Mouse (Mus musculus) T-helper 2 cell (primary cell): ENCODE measurements around the gene Gas1.

Experiments used
- in situ Hi-C: fragments of 300-600 bp; cut with MboI, MseI; formaldehyde crosslinking; loops from one replicate; pipeline ENCODE4 v1.15.1; 2025; ENCODE audit warnings: high pct_unique_total_duplicates

Gene Gas1

GRCm38 (mm10) chr13:60177106-60177796 is at the start of gene Gas1:
Gene Gas1, minus strand, starts transcription at chr13:60177365.
- in situ Hi-C loops, result loop anchor here (10.0 kb wide), 1 partner anchor 728 kb away; the partner anchor contains the start of gene Tpbpb

- in situ Hi-C loops, result no loop called here
Measured at GRCm38 (mm10) chr13:60226251-60226836, 49.2 kb upstream of the Gas1 start.

DNA sequence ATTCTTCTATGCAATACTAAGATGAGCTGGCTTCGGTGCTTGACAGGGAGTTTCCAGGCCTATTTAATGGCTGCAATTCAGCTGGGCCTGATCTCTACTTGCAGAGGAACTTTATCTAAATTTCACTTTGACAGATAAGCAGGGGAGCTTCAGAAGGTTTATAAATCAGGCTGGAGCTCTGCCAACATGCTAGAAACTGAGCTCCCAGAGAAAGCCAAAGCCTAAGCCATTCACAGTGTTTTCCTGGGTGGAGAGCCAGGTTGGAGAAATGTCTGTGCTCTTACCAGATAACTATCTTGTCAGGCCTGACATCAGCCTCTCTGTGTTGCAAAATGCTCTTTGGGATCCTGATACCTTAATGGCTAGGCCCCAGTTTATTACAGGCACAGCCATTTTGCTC is 48.6 kb upstream of the Gas1 start:
- in situ Hi-C loops, result no loop called here

- in situ Hi-C loops, result no loop called here
Measured at GRCm38 (mm10) chr13:60225276-60225675, 48.1 kb upstream of the Gas1 start.

DNA sequence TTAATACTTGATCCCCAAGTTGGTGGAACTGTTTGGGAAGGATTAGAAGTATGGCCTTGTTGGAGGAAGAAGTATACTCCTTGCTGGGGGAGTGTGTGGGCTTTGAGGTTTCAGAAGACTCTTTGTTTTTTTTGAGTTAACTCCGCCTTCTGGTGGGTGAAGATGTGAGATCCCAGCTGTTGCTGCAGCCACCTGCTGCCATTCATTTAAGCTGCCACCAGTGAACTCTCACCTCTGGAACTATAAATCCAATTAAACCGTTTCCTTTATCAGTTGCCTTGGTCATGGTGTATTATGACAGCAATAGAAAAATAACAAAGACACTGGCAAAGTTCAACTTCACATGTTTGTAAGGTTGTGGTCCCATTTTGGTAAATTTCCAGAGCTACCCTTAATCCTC is 46.6 kb upstream of the Gas1 start:
- in situ Hi-C loops, result no loop called here

- in situ Hi-C loops, result no loop called here
Measured at GRCm38 (mm10) chr13:60222336-60222735, 45.2 kb upstream of the Gas1 start.

- in situ Hi-C loops, result loop anchor here (10.0 kb wide), 1 partner anchor 951 kb away; the partner anchor contains the start of gene Ctsr
Measured at GRCm38 (mm10) chr13:60213896-60214295, 36.7 kb upstream of the Gas1 start.

GRCm38 (mm10) chr13:60207135-60207601 is 30.0 kb upstream of the Gas1 start:
- in situ Hi-C loops, result no loop called here

DNA sequence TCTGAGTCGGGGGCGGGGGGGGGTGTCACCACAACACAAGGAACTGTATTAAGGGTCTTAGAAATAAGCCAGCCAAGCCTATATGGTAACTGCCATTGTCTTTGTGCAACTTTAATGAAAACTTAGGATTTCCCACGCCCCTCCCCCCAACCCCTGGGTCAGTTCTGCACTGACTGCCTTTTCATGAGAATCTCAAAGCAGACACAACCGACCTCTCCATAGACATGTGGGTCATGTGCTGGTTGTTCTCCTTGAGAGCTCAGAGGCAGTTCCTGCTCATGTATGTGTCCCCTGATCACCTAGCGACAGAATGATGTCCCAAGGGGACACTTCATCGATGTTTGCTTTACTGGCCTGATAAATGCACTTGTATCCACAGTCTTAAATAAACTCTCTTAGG is 27.6 kb upstream of the Gas1 start:
- in situ Hi-C loops, result no loop called here

DNA sequence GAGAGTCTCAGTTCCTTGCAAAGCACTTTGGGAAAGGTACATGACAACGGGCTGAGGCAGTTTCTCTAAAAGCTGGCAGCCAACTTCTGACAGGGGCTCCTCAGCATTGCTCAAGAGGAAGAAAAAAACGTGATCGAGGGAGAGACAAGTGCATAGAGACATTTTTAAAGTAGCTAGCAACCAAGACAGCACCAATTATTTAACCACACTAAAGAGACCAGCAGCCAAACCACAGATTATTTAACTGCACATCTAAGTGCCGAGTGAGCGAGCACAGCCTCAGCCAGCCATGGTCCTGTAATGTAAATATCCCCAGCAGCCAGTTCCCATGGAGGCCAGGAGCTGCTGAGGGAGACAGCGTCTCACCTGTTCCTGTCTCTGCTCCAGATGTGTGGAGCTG is 16.1 kb upstream of the Gas1 start:
- in situ Hi-C loops, result no loop called here

DNA sequence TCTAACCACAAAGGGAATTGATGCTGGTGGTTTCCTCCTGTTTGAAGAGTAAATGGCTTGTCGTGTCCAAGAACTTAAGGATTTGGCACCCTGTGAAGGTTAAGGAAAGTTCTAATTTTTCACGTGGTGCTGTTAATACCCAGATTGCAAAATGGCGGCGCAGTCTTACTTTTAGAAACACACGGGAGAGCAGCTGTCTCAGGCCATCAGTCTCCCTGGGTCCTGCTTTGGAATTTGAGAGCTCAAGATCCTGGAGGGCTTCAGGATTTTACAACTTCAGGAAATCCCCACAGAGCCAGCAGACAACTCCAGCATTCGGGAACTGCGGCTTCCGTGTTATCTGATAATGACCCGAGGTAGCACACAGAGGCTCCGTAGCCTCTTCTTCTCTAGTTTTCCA is 12.8 kb upstream of the Gas1 start:
- in situ Hi-C loops, result no loop called here

- in situ Hi-C loops, result no loop called here
Measured at GRCm38 (mm10) chr13:60188952-60189351, 11.8 kb upstream of the Gas1 start.

GRCm38 (mm10) chr13:60187276-60187675 is 10.1 kb upstream of the Gas1 start:
- in situ Hi-C loops, result no loop called here

- in situ Hi-C loops, result no loop called here
Measured at GRCm38 (mm10) chr13:60182346-60182745, 5.2 kb upstream of the Gas1 start.

DNA sequence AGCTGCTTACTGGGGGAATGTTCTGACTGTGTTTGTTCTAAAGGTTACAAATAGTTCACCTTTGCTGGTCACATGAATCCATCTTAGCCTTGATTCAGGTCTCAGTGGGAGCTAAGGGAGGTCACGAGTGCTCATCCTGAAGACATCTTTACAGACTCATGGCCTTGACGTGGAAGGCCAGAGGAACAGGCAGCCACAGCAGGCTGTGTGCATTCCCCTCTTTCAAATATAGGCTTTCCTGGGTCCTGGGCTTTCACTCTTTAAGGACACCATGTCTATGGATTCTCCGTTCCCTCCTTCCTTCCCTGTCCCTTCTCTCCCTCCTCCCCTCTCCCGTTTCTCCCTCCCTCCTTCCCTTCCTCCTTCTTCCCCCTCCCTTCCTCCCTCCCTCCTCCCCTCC is 2.5 kb upstream of the Gas1 start:
- in situ Hi-C loops, result loop anchor here (10.0 kb wide), 1 partner anchor 725 kb away; the partner anchor contains the start of gene Tpbpb

DNA sequence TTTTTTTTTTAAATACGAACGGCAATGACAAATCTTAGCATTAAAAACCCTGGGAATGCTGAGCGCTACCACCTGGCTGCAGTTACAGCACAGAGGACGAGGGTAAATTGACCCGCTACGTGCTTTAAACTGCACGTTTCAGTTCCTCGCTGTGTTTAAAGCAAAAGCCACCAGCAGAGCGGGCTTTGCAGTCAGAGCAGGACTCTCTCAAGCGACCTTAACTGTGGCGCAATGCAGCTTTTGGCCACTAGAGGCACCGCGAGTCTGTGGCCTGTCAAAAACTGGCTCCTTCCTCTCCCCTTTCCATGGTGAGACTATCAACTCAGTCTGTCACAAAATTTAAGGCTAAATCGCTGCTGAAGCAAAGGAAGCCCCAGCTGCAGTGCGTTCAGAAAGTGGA is 1.3 kb upstream of the Gas1 start:
- in situ Hi-C loops, result loop anchor here (10.0 kb wide), 1 partner anchor 726 kb away; the partner anchor contains the start of gene Tpbpb

DNA sequence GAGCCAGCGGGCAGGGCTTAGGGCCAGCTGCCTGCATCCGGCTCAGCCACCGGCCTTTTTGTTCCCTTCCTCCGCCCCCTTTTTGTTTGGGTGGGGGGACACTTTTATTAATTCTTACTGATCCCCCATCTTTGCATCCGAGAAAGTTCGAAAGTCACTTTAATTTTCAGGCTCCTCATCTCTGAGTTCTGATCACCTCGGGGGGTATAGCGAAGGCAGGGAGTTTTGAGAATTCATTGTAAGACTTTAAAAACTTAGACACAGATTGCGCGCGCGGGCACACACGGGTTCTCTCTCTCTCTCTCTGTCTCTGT is 589 bp upstream of the Gas1 start:
- in situ Hi-C loops, result loop anchor here (10.0 kb wide), 1 partner anchor 727 kb away; the partner anchor contains the start of gene Tpbpb

DNA sequence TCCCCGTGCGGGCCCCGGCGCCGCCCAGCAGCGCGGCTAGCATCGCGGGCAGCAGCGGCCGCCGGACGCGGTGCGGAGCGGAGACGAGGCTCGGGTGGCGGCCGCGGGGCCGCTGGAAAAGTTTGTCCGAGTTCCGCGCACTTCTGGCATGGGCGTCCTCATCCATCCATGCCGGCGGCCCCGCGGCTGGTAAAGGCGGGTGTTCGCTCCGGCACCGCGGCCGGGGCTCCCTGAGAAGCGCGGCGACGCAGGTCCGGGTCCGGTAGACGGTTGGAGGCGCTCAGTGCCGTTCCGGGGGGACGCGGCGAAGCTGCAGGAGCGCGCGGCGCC is 424 bp downstream of the Gas1 start:
- in situ Hi-C loops, result loop anchor here (10.0 kb wide), 1 partner anchor 728 kb away; the partner anchor contains the start of gene Tpbpb

- in situ Hi-C loops, result loop anchor here (10.0 kb wide), 1 partner anchor 729 kb away; the partner anchor contains the start of gene Tpbpb
Measured at GRCm38 (mm10) chr13:60176136-60176775, 909 bp downstream of the Gas1 start.

DNA sequence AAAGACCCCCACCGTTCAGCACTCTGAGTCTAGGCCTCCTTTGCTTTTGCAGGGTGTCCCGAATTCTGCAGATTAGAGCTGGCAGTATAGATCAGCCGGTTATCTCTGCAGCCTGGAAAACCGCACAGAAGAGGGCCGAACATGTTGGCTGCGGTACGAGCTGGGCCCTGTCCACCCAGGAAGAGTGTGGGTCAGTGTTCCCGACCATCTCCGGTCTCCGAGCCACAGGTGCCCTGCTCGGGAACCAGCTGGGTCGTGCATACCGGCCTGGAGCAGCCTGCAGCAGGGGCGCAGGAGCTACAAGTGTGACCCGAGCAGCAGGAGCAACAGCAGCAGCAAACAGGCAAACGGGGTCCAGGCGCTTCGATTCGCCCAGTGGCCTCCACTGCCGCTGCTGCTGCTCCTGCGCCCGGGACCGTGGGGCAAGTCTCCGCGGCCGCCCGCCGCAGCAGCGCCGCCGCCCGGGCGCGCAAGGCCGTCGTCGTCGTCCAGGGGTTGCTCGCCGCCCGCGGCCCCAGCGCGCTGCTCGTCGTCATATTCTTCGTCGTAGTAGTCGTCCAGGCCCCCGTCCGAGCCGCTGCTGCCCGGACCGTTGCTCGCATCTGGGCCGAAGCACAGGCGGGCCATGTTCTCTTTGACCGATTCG is 1.6 kb downstream of the Gas1 start:
- in situ Hi-C loops, result loop anchor here (10.0 kb wide), 1 partner anchor 729 kb away; the partner anchor contains the start of gene Tpbpb

- in situ Hi-C loops, result loop anchor here (10.0 kb wide), 1 partner anchor 730 kb away; the partner anchor contains the start of gene Tpbpb
Measured at GRCm38 (mm10) chr13:60174953-60175352, 2.2 kb downstream of the Gas1 start.
